Mouse (Mus musculus) liver, embryonic 13.5 days (tissue): ENCODE data around the gene Ap1s3. TPM values are rescaled to one million over a fixed set of nuclear protein-coding genes. Genes with fewer than 3 reads are reported as not detected.
A peak's percentile ranks its signal among the peaks of the same experiment; 100 is the strongest.

Experiments used
- ATAC-seq: fragments of 200-750 bp; cut with Nextera tagmentation; 2 replicates; pipeline ENCODE4 v1.8.0; 2017; ENCODE audit warnings: low read depth, mild to moderate bottlenecking, moderate number of reproducible peaks, moderate library complexity
- DNase-seq: peaks from one replicate; pipeline ENCODE4 v3.0.0; 2022
- H3K27ac ChIP-seq: fragments of 300-500 bp; sonication (generic); 2 replicates; pipeline ENCODE4 v1.5.1; 2015; ENCODE audit warnings: moderate library complexity, mild to moderate bottlenecking, inconsistent platforms
- H3K27me3 ChIP-seq: fragments of 300-500 bp; sonication (generic); 2 replicates; pipeline ENCODE4 v1.6.1; 2015; ENCODE audit warnings: mild to moderate bottlenecking, inconsistent platforms
- H3K36me3 ChIP-seq: fragments of 300-500 bp; sonication (generic); 2 replicates; pipeline ENCODE4 v1.6.1; 2015; ENCODE audit warnings: mild to moderate bottlenecking, inconsistent platforms
- H3K4me1 ChIP-seq: fragments of 300-500 bp; sonication (generic); replicated peaks from 2 replicates; pipeline ENCODE4 v1.6.1; 2015; ENCODE audit warnings: inconsistent platforms
- H3K4me2 ChIP-seq: fragments of 300-500 bp; sonication (generic); 2 replicates; pipeline ENCODE4 v1.6.1; 2015; ENCODE audit warnings: inconsistent platforms, mild to moderate bottlenecking, moderate library complexity
- H3K4me3 ChIP-seq: fragments of 300-500 bp; sonication (generic); replicated peaks from 2 replicates; pipeline ENCODE4 v1.5.1; 2015; ENCODE audit warnings: mild to moderate bottlenecking, inconsistent platforms
- H3K9ac ChIP-seq: fragments of 300-500 bp; sonication (generic); 2 replicates; pipeline ENCODE4 v1.6.1; 2015; ENCODE audit warnings: mild to moderate bottlenecking, inconsistent platforms
- H3K9me3 ChIP-seq: fragments of 300-500 bp; sonication (generic); replicated peaks from 2 replicates; pipeline ENCODE4 v1.6.1; 2016; ENCODE audit warnings: inconsistent platforms
- WGBS: fragments of 180-500 bp; shearing (Covaris S2); methylation state at CpG from one replicate; pipeline ENCODE4 v1.1.7; 2015; ENCODE audit not compliant: insufficient replicate concordance; 5-methylcytosine and 5-hydroxymethylcytosine counted together
- polyA plus RNA-seq: library from polyadenylated mRNA; unstranded; fragments of >200 nt; fragmentation: Nextera tagmentation; extraction: Ambion mirVana; gene quantifications from 2 replicates; pipeline ENCODE4 v1.2.1, GENCODE M21; 2015

The Ap1s3 gene
- polyA plus RNA-seq, 1 experiment from 2014 or later: 0.23 TPM

- 59% methylated on average over 4 of the region's 4 CpGs for WGBS
- H3K4me3 ChIP-seq: no peak overlapping the region
These were observed 81.6 kb downstream of the Ap1s3 start for GRCm38 (mm10) chr1:79589971-79590763.

DNA sequence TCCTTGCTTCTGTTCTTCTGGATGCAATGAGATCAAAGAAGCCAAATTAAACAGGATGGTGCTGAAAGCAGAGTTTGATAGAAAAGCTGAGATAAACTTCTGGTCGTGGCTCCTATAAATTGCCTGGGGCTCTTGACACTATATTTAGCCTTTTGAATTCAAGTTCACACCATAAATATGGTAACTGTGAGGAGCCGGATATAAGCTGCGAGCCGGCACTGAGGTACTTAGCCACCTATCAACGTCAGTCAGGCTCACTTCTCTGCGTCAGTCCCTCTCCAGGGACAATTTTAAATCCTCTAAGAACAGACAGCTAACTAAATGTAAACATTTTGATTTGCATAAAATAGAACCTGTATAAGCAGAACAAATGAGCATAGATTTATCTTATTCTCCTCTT lies 82.3 kb downstream of the Ap1s3 start:
- no peaks in the 10 kb centered on the region for H3K9me3 ChIP-seq
- H3K4me2 ChIP-seq: no peak overlapping the region
- no peak overlapping the region for H3K9ac ChIP-seq
- H3K36me3 ChIP-seq: no peaks in the 10 kb centered on the region
- no peak overlapping the region for H3K4me3 ChIP-seq
- H3K4me1 ChIP-seq: no peaks in the 10 kb centered on the region
- no peak overlapping the region for H3K27ac ChIP-seq
- no peaks in the 10 kb centered on the region for H3K27me3 ChIP-seq
- DNase-seq (no peak), ATAC-seq (no peak)
- WGBS: 62% methylated on average over 6 of the region's 6 CpGs

More at GRCm38 (mm10) chr1:79589971-79590763, 81.6 kb downstream of the Ap1s3 start:
- no peaks in the 10 kb centered on the region for H3K4me1 ChIP-seq
- ATAC-seq: no peak
- no peak overlapping the region for H3K9ac ChIP-seq
- no peaks in the 10 kb centered on the region for H3K9me3 ChIP-seq
- H3K36me3 ChIP-seq: no peaks in the 10 kb centered on the region
- DNase-seq: no peak
- H3K27ac ChIP-seq: no peak overlapping the region
- H3K4me2 ChIP-seq: no peak overlapping the region
- H3K27me3 ChIP-seq: no peaks in the 10 kb centered on the region

GRCm38 (mm10) chr1:79581136-79581679 lies 90.6 kb downstream of the Ap1s3 start:
- Histone ChIP-seq H3K36me3 (no peaks in the 10 kb centered on the region), H3K4me3 (peak overlapping the region; percentile 16; the same call in 1 of the 2 replicates), H3K4me2 (peak overlapping the region; percentile 46), H3K9ac (no peak overlapping the region), H3K27ac (no peak overlapping the region), H3K27me3 (no peaks in the 10 kb centered on the region), H3K4me1 (no peaks in the 10 kb centered on the region), H3K9me3 (no peaks in the 10 kb centered on the region)
- no peak for ATAC-seq
- WGBS: 11% methylated on average over 15 of the region's 15 CpGs
- DNase-seq: no peak

DNA sequence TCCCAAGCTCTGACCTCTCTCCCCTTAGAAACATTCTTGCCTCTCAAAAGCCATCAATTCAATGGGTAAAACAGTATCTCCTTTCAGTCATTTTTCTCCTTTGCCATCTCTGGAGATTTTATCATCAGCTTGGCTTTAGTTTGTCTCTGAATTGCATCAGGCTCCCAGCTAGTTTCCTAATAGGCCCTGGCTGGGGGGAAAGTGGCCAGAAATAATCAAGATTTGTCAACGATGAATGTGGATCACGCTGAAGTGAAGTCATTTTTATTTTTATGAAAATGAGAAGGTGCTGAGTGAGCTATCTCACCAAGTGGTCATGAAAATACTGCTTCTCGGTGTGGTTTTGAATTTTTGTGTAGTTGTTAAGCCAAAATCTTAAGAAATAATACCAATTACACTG lies 94.4 kb downstream of the Ap1s3 start:
- no peak for DNase-seq
- H3K4me2 ChIP-seq: no peak overlapping the region
- 76% methylated on average over 3 of the region's 3 CpGs for WGBS
- no peak overlapping the region for H3K27ac ChIP-seq
- no peak for ATAC-seq
- no peaks in the 10 kb centered on the region for H3K9me3 ChIP-seq
- no peaks in the 10 kb centered on the region for H3K4me1 ChIP-seq
- H3K4me3 ChIP-seq: no peak overlapping the region
- H3K9ac ChIP-seq: no peak overlapping the region
- H3K36me3 ChIP-seq: no peaks in the 10 kb centered on the region
- no peaks in the 10 kb centered on the region for H3K27me3 ChIP-seq

- no peak for DNase-seq
- 66% methylated on average over 4 of the region's 4 CpGs for WGBS
- H3K36me3 ChIP-seq: no peaks in the 10 kb centered on the region
These were observed 99.9 kb downstream of the Ap1s3 start for GRCm38 (mm10) chr1:79571912-79572311.

GRCm38 (mm10) chr1:79571126-79571525 lies 100.6 kb downstream of the Ap1s3 start:
- H3K9ac ChIP-seq: no peak overlapping the region
- no peaks in the 10 kb centered on the region for H3K36me3 ChIP-seq
- no peaks in the 10 kb centered on the region for H3K27me3 ChIP-seq
- H3K4me2 ChIP-seq: no peak overlapping the region
- DNase-seq (no peak), ATAC-seq (no peak)
- 73% methylated on average over 6 of the region's 6 CpGs for WGBS
- no peak overlapping the region for H3K4me3 ChIP-seq
- no peak overlapping the region for H3K27ac ChIP-seq
- H3K9me3 ChIP-seq: no peaks in the 10 kb centered on the region
- H3K4me1 ChIP-seq: no peaks in the 10 kb centered on the region

More at GRCm38 (mm10) chr1:79571912-79572311, 99.9 kb downstream of the Ap1s3 start:
- H3K9me3 ChIP-seq: no peaks in the 10 kb centered on the region
- no peak overlapping the region for H3K27ac ChIP-seq
- no peak overlapping the region for H3K4me3 ChIP-seq
- no peak overlapping the region for H3K9ac ChIP-seq
- no peaks in the 10 kb centered on the region for H3K4me1 ChIP-seq
- H3K27me3 ChIP-seq: no peaks in the 10 kb centered on the region
- H3K4me2 ChIP-seq: no peak overlapping the region
- ATAC-seq: no peak

GRCm38 (mm10) chr1:79561186-79561585 lies 110.6 kb downstream of the Ap1s3 start:
- Histone ChIP-seq H3K4me1 (no peaks in the 10 kb centered on the region), H3K36me3 (no peaks in the 10 kb centered on the region), H3K4me3 (no peak overlapping the region), H3K9ac (no peak overlapping the region), H3K4me2 (no peak overlapping the region), H3K9me3 (no peaks in the 10 kb centered on the region), H3K27ac (no peak overlapping the region), H3K27me3 (no peaks in the 10 kb centered on the region)
- 27% methylated on average over 5 of the region's 5 CpGs for WGBS
- DNase-seq: no peak
- ATAC-seq: no peak

Other genes with a start within 250 kb of the Ap1s3 start
- gene Scg2, start 231.9 kb downstream of the Ap1s3 start, polyA plus RNA-seq: 0.16 and 0.30 TPM in 2 replicates
- 32.3 and 34.9 TPM in 2 replicates for gene Mrpl44, start 104.0 kb upstream of the Ap1s3 start, polyA plus RNA-seq
- 14.4 and 14.5 TPM in 2 replicates for gene Wdfy1, start 104.2 kb upstream of the Ap1s3 start, polyA plus RNA-seq
- gene Serpine2, start 189.2 kb upstream of the Ap1s3 start, polyA plus RNA-seq: 9.8 and 10.9 TPM in 2 replicates